Mouse (Mus musculus) gastrocnemius, adult 2 months (tissue): Measurements from ENCODE around the gene Gm3233. TPM values are rescaled to one million over a fixed set of nuclear protein-coding genes. Genes with fewer than 3 reads are reported as not detected.

Experiments
- DNase-seq: peaks from one replicate; pipeline ENCODE4 v3.0.0; 2022
- H3K27ac ChIP-seq: fragments of 200-600 bp; 2 replicates; pipeline ENCODE4 v1.8.1; 2022; ENCODE audit warnings: mild to moderate bottlenecking
- H3K4me3 ChIP-seq: fragments of 200-600 bp; 2 replicates; pipeline ENCODE4 v1.8.1; 2022; ENCODE audit warnings: mild to moderate bottlenecking, moderate library complexity
- CTCF ChIP-seq: fragments of 200-600 bp; IDR thresholded peaks from 2 replicates; pipeline ENCODE4 v1.8.1; 2022; ENCODE audit warnings: antibody characterized with exemption, mild to moderate bottlenecking, moderate library complexity
- intact Hi-C: fragments of 180-260 bp; cut with DNase I; formaldehyde crosslinking; loops from one replicate; pipeline ENCODE4 v1.15.1; 2025
- total RNA-seq, 2 experiments: library from RNA; stranded (reverse); gene quantifications; 2 replicates each; pipeline ENCODE4 v1.2.3; 2021

The Gm3233 gene
- total RNA-seq, 2 experiments from 2014 or later = not detected

DNA sequence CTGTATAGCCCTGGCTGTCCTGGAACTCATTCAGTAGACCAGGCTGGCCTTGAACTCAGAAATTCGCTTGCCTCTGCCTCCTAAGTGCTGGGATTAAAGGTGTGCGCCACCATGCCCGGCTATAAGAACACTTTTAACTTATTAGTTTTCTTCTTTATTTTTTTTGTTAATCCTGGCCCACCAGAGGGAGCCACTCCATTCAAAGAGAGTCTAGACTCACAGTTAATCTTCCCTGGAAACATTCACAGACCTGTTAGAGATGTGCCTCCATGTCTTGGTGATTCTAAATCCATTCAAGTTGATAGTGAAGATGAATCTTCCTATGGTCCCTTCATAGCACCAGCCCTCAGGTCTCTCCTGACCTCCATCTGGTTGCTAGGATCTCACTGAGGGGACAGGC lies 49.7 kb downstream of the Gm3233 start:
- intact Hi-C loops = no loop called here
- TF ChIP-seq CTCF = no peak
- no peak overlapping the region for H3K4me3 ChIP-seq
- DNase-seq = no peak
- no peak overlapping the region for H3K27ac ChIP-seq

Other genes with a start within 250 kb of the Gm3233 start
- 1 to 10 TPM; 5.4 to 8.4 TPM for gene Fam207a, start 243.9 kb downstream of the Gm3233 start, total RNA-seq
- 1 to 10 TPM in 1 of 2 experiments, under 1 TPM in 1; 0.92 to 1.8 TPM for gene Itgb2, start 229.4 kb downstream of the Gm3233 start, total RNA-seq
- 10 to 100 TPM; 30.5 to 36.5 TPM for gene Pttg1ip, start 178.0 kb downstream of the Gm3233 start, total RNA-seq
- 10 to 100 TPM; 43.5 to 44.5 TPM for gene Sumo3, start 153.6 kb downstream of the Gm3233 start, total RNA-seq
- 1 to 10 TPM; 8.4 to 8.6 TPM for gene Gm49325, start 153.5 kb downstream of the Gm3233 start, total RNA-seq
- 10 to 100 TPM; 95.4 to 100.0 TPM for gene Ube2g2, start 137.4 kb downstream of the Gm3233 start, total RNA-seq
- gene Tspear, start 73.1 kb downstream of the Gm3233 start, total RNA-seq = not detected
- gene Gm19402, start 68.9 kb downstream of the Gm3233 start, total RNA-seq = not detected
- gene Gm9508, start 62.4 kb downstream of the Gm3233 start, total RNA-seq = not detected
- gene Gm10272, start 53.1 kb downstream of the Gm3233 start, total RNA-seq = not detected
- not detected for gene Gm10024, start 48.2 kb downstream of the Gm3233 start, total RNA-seq
- not detected for gene Gm10142, start 43.9 kb downstream of the Gm3233 start, total RNA-seq
- gene Krtap12-1, start 39.1 kb downstream of the Gm3233 start, total RNA-seq = not detected
- gene Gm10100, start 33.2 kb downstream of the Gm3233 start, total RNA-seq = not detected
- gene Gm18596, start 17.0 kb downstream of the Gm3233 start, total RNA-seq = not detected
- gene Gm9736, start 8.3 kb downstream of the Gm3233 start, total RNA-seq = not detected
- not detected for gene Gm3238, start 11.6 kb upstream of the Gm3233 start, total RNA-seq
- gene Gm7138, start 17.3 kb upstream of the Gm3233 start, total RNA-seq = not detected
- gene Gm3250, start 22.9 kb upstream of the Gm3233 start, total RNA-seq = not detected
- gene Gm7137, start 28.5 kb upstream of the Gm3233 start, total RNA-seq = not detected
- gene Gm9639, start 35.4 kb upstream of the Gm3233 start, total RNA-seq = not detected
- not detected for gene Gm19668, start 39.5 kb upstream of the Gm3233 start, total RNA-seq
- not detected for gene Gm9507, start 52.2 kb upstream of the Gm3233 start, total RNA-seq
- gene Gm2696, start 55.0 kb upstream of the Gm3233 start, total RNA-seq = not detected
- gene Krtap10-4, start 67.4 kb upstream of the Gm3233 start, total RNA-seq = not detected
- gene Krtap10-10, start 76.3 kb upstream of the Gm3233 start, total RNA-seq = not detected
- not detected for gene Gm36176, start 87.1 kb upstream of the Gm3233 start, total RNA-seq
- not detected for gene Gm10318, start 93.2 kb upstream of the Gm3233 start, total RNA-seq
- gene Gm3285, start 102.3 kb upstream of the Gm3233 start, total RNA-seq = not detected
- gene Lrrc3, start 142.9 kb upstream of the Gm3233 start, total RNA-seq = under 1 TPM; 0.13 to 0.14 TPM
- gene Trpm2, start 210.9 kb upstream of the Gm3233 start, total RNA-seq = under 1 TPM in 1 of 2 experiments, not detected in 1; 0.33 TPM
- gene 1810043G02Rik, start 218.8 kb upstream of the Gm3233 start, total RNA-seq = 1 to 10 TPM; 3.8 to 4.3 TPM